Mouse (Mus musculus): Measurements from ENCODE around the gene Specc1l.

GRCm38 (mm10) chr10:75186551-75186950 is 25.3 kb upstream of the Specc1l start:
- TF ChIP-seq CTCF (IDR thresholded peaks at IDR 0.05; ENCODE audit: extremely low read depth, insufficient read depth, insufficient read length, insufficient replicate concordance) = no peak
- TF ChIP-seq POLR2A (IDR thresholded peaks at IDR 0.05; ENCODE audit: low read depth, low read length) = no peak

Data from spleen, adult 2 months (tissue).